Mouse (Mus musculus) urinary bladder, adult 18-20 months (tissue): Measurements from ENCODE around the gene Spsb4.

Experiments used
- DNase-seq, 2 experiments: peaks; one replicate each; pipeline ENCODE4 v3.0.0; 2022; ENCODE audit warnings: low spot score in 2 of 2, mixed read lengths in 2 of 2

The Spsb4 gene

DNA sequence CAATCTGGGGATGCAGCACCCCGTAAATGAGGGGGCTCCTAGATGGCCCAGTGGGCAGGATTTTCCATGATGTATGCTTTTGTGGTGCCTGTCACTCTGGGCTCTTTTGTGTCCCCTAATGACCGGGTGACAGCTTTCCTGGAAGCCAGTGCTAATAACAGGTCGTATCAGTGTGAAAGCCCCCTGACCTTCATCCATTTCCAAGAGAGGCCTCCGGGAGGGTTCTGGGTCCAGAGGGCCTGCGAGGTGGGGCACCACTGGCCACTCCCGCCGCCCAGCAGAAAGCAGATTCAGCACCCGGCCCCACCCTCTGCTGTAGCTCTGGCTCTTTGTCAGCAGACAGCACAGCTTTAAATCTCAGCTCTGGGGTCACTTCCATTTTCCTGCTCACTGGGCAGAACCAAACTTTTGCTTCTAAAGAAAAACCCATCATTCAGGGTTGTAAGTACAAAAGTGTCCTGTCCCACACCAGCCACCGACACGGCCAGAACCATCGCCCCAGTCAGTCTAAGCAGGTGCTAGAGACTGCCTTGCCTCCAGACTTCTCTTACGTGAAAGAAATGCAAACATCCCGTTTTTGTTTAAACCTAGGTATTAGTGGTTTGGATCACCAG lies 39.1 kb downstream of the Spsb4 start:
- no peak for DNase-seq

DNA sequence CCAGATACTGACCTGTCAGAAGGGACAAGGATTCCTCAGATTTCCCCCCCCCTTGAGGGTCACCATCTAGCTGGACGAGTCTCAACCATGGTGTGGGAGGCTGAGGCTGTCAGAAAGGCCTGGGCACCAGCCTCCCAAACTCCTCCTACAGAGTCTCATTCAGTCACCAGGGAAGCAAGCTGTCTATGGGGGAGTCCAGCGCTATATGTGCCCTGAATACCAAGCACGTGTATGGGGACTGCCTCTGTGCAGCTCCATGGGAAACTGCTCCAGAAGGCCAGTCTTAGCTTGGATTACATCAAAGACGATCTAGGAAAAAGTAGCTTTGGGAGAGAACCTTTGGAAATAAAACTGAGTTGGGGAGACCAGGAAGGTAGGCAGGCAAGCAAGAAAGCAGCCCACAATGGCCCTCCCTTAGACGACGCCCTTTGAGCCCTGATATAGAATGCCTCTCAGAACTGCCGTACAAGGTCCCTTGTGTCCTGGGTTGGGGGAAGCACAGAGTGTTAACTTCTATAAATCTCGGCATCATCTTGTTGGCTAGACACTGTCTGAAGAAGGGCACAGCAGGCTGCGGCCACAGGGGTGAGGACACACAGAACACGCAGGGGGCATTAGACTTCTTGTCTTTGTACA lies 40.4 kb downstream of the Spsb4 start:
- DNase-seq: no peak

DNA sequence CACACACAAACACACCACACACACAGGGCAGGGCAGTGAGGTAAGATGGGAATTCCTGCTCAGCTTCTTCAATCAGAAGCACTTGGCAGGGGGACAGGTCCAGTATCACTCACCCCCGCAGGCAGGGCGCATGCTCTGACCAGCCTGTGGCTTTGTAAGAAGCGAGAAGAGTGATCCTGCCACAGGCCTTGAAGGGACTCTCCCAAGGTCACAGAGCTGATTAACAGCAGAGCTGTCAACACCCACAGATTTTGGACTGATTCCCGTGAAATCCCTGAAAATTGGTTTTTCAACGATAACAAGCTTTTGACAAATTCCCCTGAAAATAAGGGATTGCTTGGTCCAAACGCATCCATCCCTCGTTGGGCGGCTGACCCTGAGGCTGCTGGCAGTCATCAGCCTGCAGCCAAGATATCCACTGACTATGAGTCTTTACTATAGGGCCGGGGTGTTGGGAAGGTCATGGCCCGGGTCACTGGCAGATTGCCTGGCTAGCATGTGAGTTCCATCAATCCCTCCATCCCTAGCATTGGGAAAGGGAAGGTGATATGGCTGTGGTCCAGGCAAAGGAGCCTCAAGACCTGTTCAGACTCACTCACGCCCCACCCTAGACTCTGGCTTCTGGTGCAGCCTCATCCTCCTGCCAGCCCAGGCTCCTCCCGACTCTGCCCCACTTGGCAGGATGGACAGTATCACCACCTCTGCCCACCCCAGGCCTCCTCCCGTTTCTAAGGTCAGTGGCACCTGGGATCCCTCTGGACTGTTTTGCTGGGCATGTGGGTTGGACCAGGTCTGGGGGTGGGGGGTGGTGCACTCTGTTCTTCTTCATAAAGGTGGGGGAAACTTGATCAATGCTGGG lies 41.1 kb downstream of the Spsb4 start:
- DNase-seq: no peak

- DNase-seq: no peak
Measured at GRCm38 (mm10) chr9:96973091-96973490, 45.6 kb downstream of the Spsb4 start.

DNA sequence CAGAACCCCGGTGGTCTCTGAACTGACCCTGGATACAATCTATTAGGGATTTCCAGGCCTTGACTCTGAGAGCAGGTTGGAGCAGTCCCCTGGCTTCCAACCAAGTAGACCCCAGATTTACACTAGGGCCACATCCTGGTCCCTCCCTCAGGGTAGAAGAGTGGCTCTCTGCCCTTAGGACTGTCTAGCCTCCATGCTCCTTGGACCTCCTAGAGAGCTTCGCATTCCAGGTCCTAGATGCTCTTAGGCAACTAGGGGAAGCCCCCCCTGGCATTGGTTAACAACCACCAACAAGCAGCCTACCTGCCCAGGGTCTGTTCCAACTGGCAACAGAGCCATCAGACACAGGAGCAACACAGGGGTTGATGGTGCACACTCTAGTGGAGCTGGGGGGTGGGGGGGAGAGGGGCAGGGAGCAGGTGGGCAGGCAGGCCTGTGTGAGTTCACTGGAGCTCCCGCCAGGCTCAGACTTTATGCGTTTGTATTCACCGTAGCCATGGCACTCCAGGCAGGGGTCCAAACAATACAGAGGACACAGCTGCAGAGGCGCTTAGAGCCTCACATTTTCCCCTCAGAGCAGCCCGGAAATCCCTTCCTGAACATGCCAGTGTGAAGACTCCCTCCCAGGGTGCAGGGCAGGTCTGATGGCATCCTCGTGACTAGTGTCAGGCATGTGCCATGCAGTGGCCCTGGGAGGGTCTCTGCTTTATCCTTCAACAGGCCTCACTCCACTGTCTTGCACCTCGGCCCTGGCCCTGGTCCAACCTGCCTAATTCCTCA lies 46.8 kb downstream of the Spsb4 start:
- DNase-seq: no peak

GRCm38 (mm10) chr9:96967516-96967915 lies 51.1 kb downstream of the Spsb4 start:
- DNase-seq: no peak

DNA sequence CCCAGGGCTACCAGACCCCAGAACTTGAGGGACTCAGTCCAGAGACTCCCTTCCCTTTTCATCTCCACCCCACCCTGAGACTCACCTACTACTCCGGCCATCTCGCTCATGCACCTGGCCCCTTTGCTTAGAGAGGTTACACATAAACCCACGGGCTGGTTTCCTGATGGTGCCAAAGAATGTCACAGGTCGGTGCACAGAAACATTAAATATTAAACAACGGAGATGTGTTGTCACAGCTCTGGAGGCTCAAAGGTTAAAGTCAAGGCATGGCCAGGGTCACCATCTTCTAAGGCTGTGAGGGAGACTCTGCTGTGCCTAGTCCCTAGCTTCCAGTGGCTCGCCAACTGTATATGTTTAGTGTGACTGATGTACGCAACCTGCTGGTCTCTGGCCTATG lies 52.2 kb downstream of the Spsb4 start:
- no peak for DNase-seq

GRCm38 (mm10) chr9:96963443-96964215 lies 55.0 kb downstream of the Spsb4 start:
- no peak for DNase-seq

DNA sequence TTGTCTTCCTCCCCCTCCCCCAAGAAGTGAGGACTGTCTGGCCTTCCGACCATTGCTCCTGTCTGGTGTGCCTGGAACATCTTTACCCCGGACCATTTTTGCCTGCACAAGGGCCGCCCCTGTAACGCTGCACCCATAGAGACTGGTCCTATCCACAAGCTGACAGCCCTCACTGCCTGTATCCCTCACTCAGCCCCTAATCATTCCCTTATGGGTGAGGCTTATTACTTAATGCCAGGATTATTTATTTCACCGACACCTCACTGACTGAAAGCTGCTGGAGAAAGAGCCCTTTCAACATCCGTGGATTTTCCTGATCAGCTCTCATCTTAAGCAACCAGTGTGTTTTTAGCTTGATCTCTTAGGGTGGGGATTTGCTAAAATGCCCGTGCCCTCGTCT lies 55.9 kb downstream of the Spsb4 start:
- DNase-seq: no peak

GRCm38 (mm10) chr9:96961986-96962701 lies 56.5 kb downstream of the Spsb4 start:
- DNase-seq: no peak

DNA sequence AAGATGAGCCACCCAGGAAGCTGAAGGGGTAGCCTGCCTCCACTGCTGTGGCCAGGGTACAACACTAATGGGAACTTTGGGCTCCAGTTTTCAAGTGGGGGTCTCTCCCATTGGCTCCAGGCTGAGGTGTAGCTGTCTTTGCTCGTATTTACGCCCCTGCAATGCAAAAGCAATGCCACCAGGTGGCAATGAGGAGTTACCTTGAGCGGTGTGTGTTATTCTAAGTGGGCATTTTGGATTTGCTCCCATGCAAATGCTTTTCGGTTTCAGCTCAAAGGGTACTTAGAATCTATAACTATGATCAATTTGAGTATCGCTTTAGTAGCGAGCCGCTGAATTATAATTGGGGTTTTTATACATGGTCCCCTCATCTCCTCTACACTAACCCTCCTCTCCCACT lies 57.6 kb downstream of the Spsb4 start:
- DNase-seq: no peak

DNA sequence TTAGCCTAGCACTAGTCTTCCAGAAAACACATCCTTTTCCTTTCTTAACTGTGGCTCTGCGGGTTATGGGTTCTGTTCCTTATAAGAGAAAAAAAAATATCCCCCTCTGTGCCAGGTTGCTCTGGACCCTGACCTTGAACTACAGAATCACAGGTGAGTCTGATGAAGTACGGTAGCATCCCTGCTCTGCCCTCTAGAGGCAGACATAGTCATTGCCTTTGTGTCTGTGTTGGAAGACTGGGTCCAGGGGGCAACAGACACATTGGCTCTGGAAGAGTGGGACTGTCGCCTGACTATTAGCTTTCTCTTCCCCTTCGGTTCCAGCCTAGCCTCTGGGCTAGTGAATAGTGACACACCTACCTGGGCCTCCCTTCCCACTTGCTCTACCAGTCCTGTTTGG lies 58.4 kb downstream of the Spsb4 start:
- no peak for DNase-seq

- DNase-seq: no peak
Measured at GRCm38 (mm10) chr9:96959469-96959868, 59.2 kb downstream of the Spsb4 start.

- no peak for DNase-seq
Measured at GRCm38 (mm10) chr9:96958009-96958615, 60.5 kb downstream of the Spsb4 start.

GRCm38 (mm10) chr9:96957298-96957865 lies 61.3 kb downstream of the Spsb4 start:
- no peak for DNase-seq

GRCm38 (mm10) chr9:96956646-96957297 lies 61.9 kb downstream of the Spsb4 start:
- no peak for DNase-seq

DNA sequence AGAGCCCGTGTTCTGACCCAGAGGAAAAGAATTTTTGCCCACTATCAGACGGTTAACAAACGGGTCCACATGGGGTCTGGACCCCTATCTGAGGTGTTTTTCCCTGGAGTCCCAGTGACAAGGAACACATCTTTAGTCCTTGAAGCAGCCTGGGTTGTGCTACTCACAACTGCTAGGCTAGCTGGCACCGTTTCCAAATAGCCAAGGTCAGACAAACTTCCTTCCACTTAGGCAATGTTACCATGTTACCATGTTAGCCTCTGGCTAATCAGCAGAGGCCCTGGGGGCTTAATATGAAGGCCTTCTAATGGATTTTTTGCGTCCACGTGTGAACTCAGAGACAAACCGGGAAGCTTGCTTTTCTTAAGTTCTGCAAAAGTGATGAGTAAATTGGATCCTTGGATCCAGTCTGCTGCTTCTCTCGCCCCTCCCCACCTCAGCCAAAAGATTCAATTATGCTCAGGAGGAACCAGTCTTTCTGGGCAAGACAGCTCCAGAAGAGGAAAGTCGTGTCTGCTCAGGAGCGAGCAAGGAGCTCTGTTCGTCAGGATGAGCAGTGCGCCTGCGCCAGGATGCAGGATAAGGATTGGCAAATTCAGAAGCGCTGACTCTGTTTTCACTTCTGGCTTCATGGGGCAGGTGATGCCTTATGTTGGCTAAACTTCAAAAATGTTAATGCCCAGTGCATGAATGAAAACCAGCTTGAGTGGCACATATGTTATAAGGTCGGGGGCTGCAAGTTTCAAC lies 64.4 kb downstream of the Spsb4 start:
- no peak for DNase-seq

DNA sequence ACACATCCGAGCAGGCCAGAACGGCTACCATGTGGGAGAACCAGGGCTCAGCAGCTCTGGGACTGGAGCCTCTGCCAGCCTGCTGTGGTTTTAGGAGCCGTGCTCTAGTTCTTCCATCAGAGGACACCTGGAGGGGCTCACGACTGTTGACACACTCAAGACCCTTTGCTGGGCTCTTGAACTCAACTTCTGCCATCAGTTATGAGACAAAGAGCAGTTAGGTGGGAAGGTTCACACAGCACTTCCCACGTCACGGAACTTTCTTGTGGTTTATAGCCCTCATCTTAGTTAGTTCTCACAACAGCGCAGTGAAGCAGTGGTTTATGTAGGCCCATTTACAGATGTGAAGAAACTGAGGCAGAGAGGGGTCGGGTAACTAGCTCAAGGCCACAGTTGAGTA lies 65.2 kb downstream of the Spsb4 start:
- no peak for DNase-seq
